Mouse (Mus musculus) intestine, postnatal 0 days (tissue): ENCODE results near the gene Kirrel. TPM values are rescaled to one million over a fixed set of nuclear protein-coding genes. Genes with fewer than 3 reads are reported as not detected.
A peak's percentile ranks its signal among the peaks of the same experiment; 100 is the strongest.

Experiments used
- ATAC-seq: fragments of 200-750 bp; cut with Nextera tagmentation; 2 replicates; pipeline ENCODE4 v1.8.0; 2017; ENCODE audit warnings: mild to moderate bottlenecking, moderate TSS enrichment, moderate library complexity
- H3K27ac ChIP-seq: fragments of 300-500 bp; sonication (generic); 2 replicates; pipeline ENCODE4 v1.5.1; 2014; ENCODE audit warnings: mild to moderate bottlenecking, low read depth, low read length, moderate library complexity
- H3K27me3 ChIP-seq: fragments of 300-500 bp; sonication (generic); replicated peaks from 2 replicates; pipeline ENCODE4 v1.6.1; 2014; ENCODE audit warnings: low read length, mixed read lengths; ENCODE audit not compliant: control insufficient read depth, insufficient read depth
- H3K36me3 ChIP-seq: fragments of 300-500 bp; sonication (generic); 2 replicates; pipeline ENCODE4 v1.6.1; 2014; ENCODE audit warnings: mild to moderate bottlenecking, moderate library complexity; ENCODE audit not compliant: control insufficient read depth, insufficient read depth
- H3K4me1 ChIP-seq: fragments of 300-500 bp; sonication (generic); replicated peaks from 2 replicates; pipeline ENCODE4 v1.6.1; 2014; ENCODE audit warnings: antibody characterized with exemption, low read length, mixed read lengths; ENCODE audit not compliant: control insufficient read depth, insufficient read depth
- H3K4me2 ChIP-seq: fragments of 300-500 bp; sonication (generic); replicated peaks from 2 replicates; pipeline ENCODE4 v1.6.1; 2014; ENCODE audit warnings: low read depth, mild to moderate bottlenecking, moderate library complexity
- H3K4me3 ChIP-seq: fragments of 300-500 bp; sonication (generic); 2 replicates; pipeline ENCODE4 v1.5.1; 2014; ENCODE audit warnings: low read depth, low read length
- H3K9ac ChIP-seq: fragments of 300-500 bp; sonication (generic); 2 replicates; pipeline ENCODE4 v1.6.1; 2014; ENCODE audit warnings: mild to moderate bottlenecking, low read depth, low read length
- H3K9me3 ChIP-seq: fragments of 300-500 bp; sonication (generic); 2 replicates; pipeline ENCODE4 v1.6.1; 2016; ENCODE audit warnings: mixed run types; ENCODE audit not compliant: control insufficient read depth
- CTCF ChIP-seq: sonication (generic); IDR thresholded peaks from 2 replicates; pipeline ENCODE4 v1.5.1; 2016; ENCODE audit warnings: low read depth, mild to moderate bottlenecking, control low read depth, antibody characterized with exemption, moderate library complexity
- WGBS: fragments of 180-500 bp; shearing (Covaris S2); extraction: QIAGEN DNeasy Blood & Tissue Kit; methylation state at CpG from one replicate; pipeline ENCODE4 v1.1.7; 2014; 5-methylcytosine and 5-hydroxymethylcytosine counted together
- polyA plus RNA-seq: library from polyadenylated mRNA; unstranded; fragments of >200 nt; fragmentation: Nextera tagmentation; extraction: Ambion mirVana; gene quantifications from 2 replicates; pipeline ENCODE4 v1.2.1, GENCODE M21; 2015

Kirrel gene
- polyA plus RNA-seq, 1 experiment from 2014 or later = 4.4 TPM

- H3K9me3 ChIP-seq = no peaks in the 10 kb centered on the region
- peak overlapping the region; percentile 56 for H3K4me3 ChIP-seq
- H3K36me3 ChIP-seq = no peaks in the 10 kb centered on the region
- ATAC-seq = no peak; the same call in 1 of the 2 replicates
- H3K27ac ChIP-seq = peak overlapping the region; percentile 64; the same call in 1 of the 2 replicates
- 0 out of 2 replicates have a peak, but pooled peaks cover 3% of the 10 kb centered on the region for H3K4me1 ChIP-seq
- WGBS = 2% methylated on average over 25 of the region's 25 CpGs
- H3K9ac ChIP-seq = peak overlapping the region; percentile 55; the same call in 1 of the 2 replicates
- H3K4me2 ChIP-seq = peak overlapping the region; percentile 70
- H3K27me3 ChIP-seq = peaks cover 10% of the 10 kb centered on the region
- TF ChIP-seq CTCF = no peak
These were observed 356 bp upstream of the Kirrel start for GRCm38 (mm10) chr3:87174769-87175437.

GRCm38 (mm10) chr3:87173486-87174085 lies 961 bp downstream of the Kirrel start:
- Histone ChIP-seq H3K4me2 (peak overlapping the region; percentile 70), H3K4me3 (peak overlapping the region; percentile 56), H3K4me1 (0 out of 2 replicates have a peak, but pooled peaks cover 3% of the 10 kb centered on the region), H3K9ac (peak overlapping the region; percentile 55), H3K27me3 (peaks cover 10% of the 10 kb centered on the region), H3K9me3 (no peaks in the 10 kb centered on the region), H3K27ac (peak overlapping the region; percentile 64), H3K36me3 (no peaks in the 10 kb centered on the region)
- 19% methylated on average over 8 of the region's 8 CpGs for WGBS
- no peak for TF ChIP-seq CTCF
- ATAC-seq = no peak

GRCm38 (mm10) chr3:87173103-87173444 lies 1.5 kb downstream of the Kirrel start:
- 44% methylated on average over 2 of the region's 2 CpGs for WGBS
- H3K4me1 ChIP-seq = 0 out of 2 replicates have a peak, but pooled peaks cover 3% of the 10 kb centered on the region
- peaks cover 10% of the 10 kb centered on the region for H3K27me3 ChIP-seq
- no peak for TF ChIP-seq CTCF
- H3K4me3 ChIP-seq = peak overlapping the region; percentile 56
- H3K4me2 ChIP-seq = peak overlapping the region; percentile 70
- ATAC-seq = no peak
- H3K27ac ChIP-seq = no peak overlapping the region; the same call in 1 of the 2 replicates
- 0 out of 2 replicates have a peak overlapping the region, but pooled peaks have one; percentile 18 for H3K9ac ChIP-seq
- no peaks in the 10 kb centered on the region for H3K9me3 ChIP-seq
- no peaks in the 10 kb centered on the region for H3K36me3 ChIP-seq

- H3K4me2 ChIP-seq = peak overlapping the region; percentile 70
- peaks cover 10% of the 10 kb centered on the region for H3K27me3 ChIP-seq
- H3K4me1 ChIP-seq = 0 out of 2 replicates have a peak, but pooled peaks cover 3% of the 10 kb centered on the region
- H3K27ac ChIP-seq = no peak overlapping the region
- no peaks in the 10 kb centered on the region for H3K36me3 ChIP-seq
- WGBS = 14% methylated on average over 15 of the region's 15 CpGs
- H3K9ac ChIP-seq = peak overlapping the region; percentile 43
- no peak for TF ChIP-seq CTCF
- H3K9me3 ChIP-seq = no peaks in the 10 kb centered on the region
- ATAC-seq = no peak
- peak overlapping the region; percentile 56 for H3K4me3 ChIP-seq
These were observed 2.0 kb downstream of the Kirrel start for GRCm38 (mm10) chr3:87172351-87173102.

GRCm38 (mm10) chr3:87171201-87172100 lies 3.1 kb downstream of the Kirrel start:
- Histone ChIP-seq H3K9ac (peak overlapping the region; percentile 43; the same call in 1 of the 2 replicates), H3K4me1 (0 out of 2 replicates have a peak, but pooled peaks cover 3% of the 10 kb centered on the region), H3K9me3 (no peaks in the 10 kb centered on the region), H3K4me3 (peak overlapping the region; percentile 56), H3K36me3 (no peaks in the 10 kb centered on the region), H3K27ac (no peak overlapping the region; the same call in 1 of the 2 replicates), H3K4me2 (peak overlapping the region; percentile 70), H3K27me3 (peaks cover 10% of the 10 kb centered on the region)
- 57% methylated on average over 12 of the region's 13 CpGs for WGBS
- TF ChIP-seq CTCF = no peak
- ATAC-seq = no peak
